Mouse (Mus musculus) heart, embryonic 16.5 days (tissue): ENCODE data around the gene Hsd17b1. TPM values are rescaled to one million over a fixed set of nuclear protein-coding genes. Genes with fewer than 3 reads are reported as not detected.

ENCODE experiments used
- ATAC-seq: fragments of 200-750 bp; cut with Nextera tagmentation; replicated peaks from 2 replicates; pipeline ENCODE4 v1.8.0; 2017; ENCODE audit warnings: moderate number of reproducible peaks; ENCODE audit not compliant: insufficient read depth, low FRiP score; ENCODE audit errors: extremely low read depth
- H3K27ac ChIP-seq: fragments of 300-500 bp; sonication (generic); 2 replicates; pipeline ENCODE4 v1.5.1; 2014; ENCODE audit warnings: mild to moderate bottlenecking, low read length, control low read depth, moderate library complexity
- H3K27me3 ChIP-seq: fragments of 300-500 bp; sonication (generic); 2 replicates; pipeline ENCODE4 v1.6.1; 2014; ENCODE audit warnings: low read length, mixed read lengths; ENCODE audit not compliant: control insufficient read depth, insufficient read depth
- H3K36me3 ChIP-seq: fragments of 300-500 bp; sonication (generic); 2 replicates; pipeline ENCODE4 v1.6.1; 2014; ENCODE audit not compliant: control insufficient read depth, insufficient read depth
- H3K4me1 ChIP-seq: fragments of 300-500 bp; sonication (generic); 2 replicates; pipeline ENCODE4 v1.6.1; 2014; ENCODE audit warnings: low read length, mixed read lengths; ENCODE audit not compliant: control insufficient read depth, insufficient read depth
- H3K4me2 ChIP-seq: fragments of 300-500 bp; sonication (generic); 2 replicates; pipeline ENCODE4 v1.6.1; 2014; ENCODE audit warnings: low read depth, mild to moderate bottlenecking, control low read depth, low read length
- H3K4me3 ChIP-seq: fragments of 300-500 bp; sonication (generic); 2 replicates; pipeline ENCODE4 v1.5.1; 2014; ENCODE audit warnings: mild to moderate bottlenecking, control low read depth, low read length
- H3K9ac ChIP-seq: fragments of 300-500 bp; sonication (generic); 2 replicates; pipeline ENCODE4 v1.6.1; 2014; ENCODE audit warnings: low read length, control low read depth
- H3K9me3 ChIP-seq: fragments of 300-500 bp; sonication (generic); replicated peaks from 2 replicates; pipeline ENCODE4 v1.6.1; 2016; ENCODE audit warnings: low read length; ENCODE audit not compliant: control insufficient read depth
- WGBS: fragments of 180-500 bp; shearing (Covaris S2); extraction: QIAGEN DNeasy Blood & Tissue Kit; methylation state at CpG from one replicate; pipeline ENCODE4 v1.1.7; 2014; 5-methylcytosine and 5-hydroxymethylcytosine counted together
- polyA plus RNA-seq: library from polyadenylated mRNA; unstranded; fragments of >200 nt; fragmentation: Nextera tagmentation; extraction: Ambion mirVana; gene quantifications from 2 replicates; pipeline ENCODE4 v1.2.1, GENCODE M21; 2015

The Hsd17b1 gene
- polyA plus RNA-seq, 1 experiment from 2014 or later = 0.28 TPM

DNA sequence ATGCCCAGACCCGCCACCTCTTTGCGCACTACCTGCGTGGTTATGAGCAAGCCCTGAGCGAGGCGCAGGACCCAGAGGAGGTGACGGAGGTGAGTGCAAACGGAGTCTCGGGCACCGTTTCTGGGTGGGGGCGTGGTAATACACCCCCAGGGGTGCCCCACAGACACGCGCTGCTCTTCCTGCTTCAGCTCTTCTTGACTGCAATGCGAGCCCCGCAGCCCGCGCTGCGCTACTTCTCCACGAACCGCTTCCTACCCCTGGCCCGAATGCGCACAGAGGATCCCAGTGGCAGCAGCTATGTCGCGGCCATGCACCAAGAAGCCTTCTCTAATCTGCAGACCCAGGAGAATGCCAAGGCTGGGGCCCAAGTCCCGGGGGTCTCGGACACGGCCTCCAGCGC is 1.5 kb downstream of the Hsd17b1 start:
- H3K27me3 ChIP-seq = peaks cover 37% of the 10 kb centered on the region
- H3K27ac ChIP-seq = no peak overlapping the region
- H3K4me1 ChIP-seq = peaks cover 15% of the 10 kb centered on the region
- peak overlapping the region; percentile 23 for H3K4me3 ChIP-seq
- ATAC-seq = no peak
- no peaks in the 10 kb centered on the region for H3K9me3 ChIP-seq
- WGBS = 6% methylated on average over 27 of the region's 27 CpGs
- H3K9ac ChIP-seq = no peak overlapping the region
- peak overlapping the region; percentile 48 for H3K4me2 ChIP-seq
- H3K36me3 ChIP-seq = peaks cover 3% of the 10 kb centered on the region; the same call in 1 of the 2 replicates

DNA sequence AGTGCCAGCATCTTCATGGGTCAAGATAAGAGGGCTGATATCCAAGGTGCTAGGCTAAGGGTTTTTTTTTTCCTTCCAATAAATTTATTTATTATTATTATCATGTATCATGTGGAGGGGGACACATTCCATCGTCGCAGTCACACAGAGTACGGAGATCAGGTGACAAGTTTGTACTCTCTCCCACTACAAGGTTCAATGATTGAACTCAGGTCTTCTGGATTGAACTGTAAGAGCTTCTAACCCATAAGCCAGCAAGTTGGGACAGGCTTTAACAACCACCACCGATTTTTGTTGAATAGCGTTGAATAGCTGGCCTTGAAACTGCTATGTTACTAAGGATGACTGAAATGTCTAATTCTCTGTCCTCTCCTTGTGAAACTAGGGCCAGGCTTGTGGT is 2.2 kb downstream of the Hsd17b1 start:
- Histone ChIP-seq H3K9ac (no peak overlapping the region), H3K9me3 (no peaks in the 10 kb centered on the region), H3K36me3 (peaks cover 5% of the 10 kb centered on the region; the same call in 1 of the 2 replicates), H3K27me3 (peaks cover 37% of the 10 kb centered on the region), H3K4me3 (no peak overlapping the region), H3K4me1 (peaks cover 15% of the 10 kb centered on the region), H3K4me2 (no peak overlapping the region), H3K27ac (no peak overlapping the region)
- 70% methylated on average over 5 of the region's 5 CpGs for WGBS
- no peak for ATAC-seq

DNA sequence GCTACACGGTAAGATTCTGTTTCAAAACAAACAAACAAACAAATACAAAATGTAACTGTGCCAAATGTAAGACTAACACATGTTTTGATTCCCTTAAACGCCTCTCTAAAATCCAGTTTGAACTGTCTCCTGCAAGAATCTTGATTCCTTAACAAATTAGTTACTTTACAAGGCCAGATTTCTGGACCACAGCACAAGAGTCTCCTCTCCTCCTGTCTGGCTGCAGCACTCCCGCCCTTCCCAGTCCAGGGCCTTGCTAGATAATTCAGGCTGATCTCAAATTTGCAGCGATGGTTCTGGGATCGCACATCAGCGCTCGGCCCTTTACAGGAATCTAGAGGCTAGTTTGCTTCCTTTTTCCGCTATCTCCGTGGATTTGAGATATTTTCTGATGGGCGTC is 3.4 kb downstream of the Hsd17b1 start:
- peak overlapping the region; percentile 75 for H3K9ac ChIP-seq
- peak overlapping the region; percentile 83 for H3K4me3 ChIP-seq
- WGBS = 9% methylated on average over 10 of the region's 10 CpGs
- ATAC-seq = no peak
- peak overlapping the region; percentile 97 for H3K4me2 ChIP-seq
- no peaks in the 10 kb centered on the region for H3K9me3 ChIP-seq
- peak overlapping the region; percentile 92 for H3K27ac ChIP-seq
- H3K36me3 ChIP-seq = peaks cover 5% of the 10 kb centered on the region; the same call in 1 of the 2 replicates
- peaks cover 23% of the 10 kb centered on the region for H3K4me1 ChIP-seq
- H3K27me3 ChIP-seq = peaks cover 37% of the 10 kb centered on the region

DNA sequence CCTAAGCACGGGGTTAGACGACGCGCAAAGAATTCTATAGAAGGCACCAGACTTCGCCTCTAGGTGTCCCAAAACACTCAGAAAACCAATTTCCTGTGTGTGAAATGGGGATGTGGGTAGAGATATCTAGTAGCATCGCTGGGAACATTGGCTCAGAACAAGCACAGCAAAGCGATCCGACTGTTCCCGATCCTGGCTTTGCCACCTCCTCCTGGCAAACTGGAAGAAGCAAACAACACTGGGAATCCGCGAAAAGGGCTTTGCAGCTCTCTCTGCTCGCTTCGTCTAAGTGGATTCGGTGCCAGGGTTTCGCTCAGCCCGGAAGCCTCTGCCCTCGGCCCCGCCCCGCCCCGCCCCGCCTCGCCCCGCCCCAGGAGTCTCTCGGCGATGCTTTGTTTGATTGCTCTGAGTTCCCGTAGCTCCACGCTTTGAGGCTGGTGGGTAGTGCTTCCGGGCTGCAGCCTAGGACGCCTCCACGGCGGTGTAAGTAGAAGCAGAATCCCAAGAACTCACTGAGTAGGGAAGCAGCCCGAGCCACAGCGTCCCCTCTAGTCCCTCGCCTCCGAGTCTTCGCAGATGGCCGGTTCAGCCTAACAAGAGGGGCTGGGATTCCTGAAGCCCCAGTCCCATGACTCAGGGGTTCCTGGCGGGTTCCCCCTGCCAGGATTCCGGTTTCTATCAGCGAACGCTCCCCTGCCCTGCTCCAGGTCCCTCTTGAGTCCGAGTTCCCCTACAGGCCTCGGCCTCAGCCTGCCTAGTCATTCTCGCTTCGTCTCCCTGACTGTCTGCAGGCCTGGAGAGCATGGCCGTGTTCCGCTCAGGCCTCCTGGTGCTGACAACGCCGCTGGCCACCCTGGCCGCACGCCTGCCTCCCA is 4.2 kb downstream of the Hsd17b1 start, which contains the start of gene Coasy:
Gene Coasy (plus strand): TSS at position 358 of the 875 bp plus-strand sequence.
- Histone ChIP-seq H3K36me3 (peaks cover 2% of the 10 kb centered on the region; the same call in 1 of the 2 replicates), H3K4me1 (peaks cover 26% of the 10 kb centered on the region), H3K27me3 (peaks cover 32% of the 10 kb centered on the region), H3K4me2 (peak within 1 kb of the TSS; percentile 97), H3K4me3 (peak within 1 kb of the TSS; percentile 83), H3K9me3 (no peaks in the 10 kb centered on the region), H3K9ac (peak within 1 kb of the TSS; percentile 90), H3K27ac (peak within 1 kb of the TSS; percentile 92)
- peak; percentile 88 for ATAC-seq
- WGBS = under 1% methylated on average over 51 of the region's 51 CpGs

DNA sequence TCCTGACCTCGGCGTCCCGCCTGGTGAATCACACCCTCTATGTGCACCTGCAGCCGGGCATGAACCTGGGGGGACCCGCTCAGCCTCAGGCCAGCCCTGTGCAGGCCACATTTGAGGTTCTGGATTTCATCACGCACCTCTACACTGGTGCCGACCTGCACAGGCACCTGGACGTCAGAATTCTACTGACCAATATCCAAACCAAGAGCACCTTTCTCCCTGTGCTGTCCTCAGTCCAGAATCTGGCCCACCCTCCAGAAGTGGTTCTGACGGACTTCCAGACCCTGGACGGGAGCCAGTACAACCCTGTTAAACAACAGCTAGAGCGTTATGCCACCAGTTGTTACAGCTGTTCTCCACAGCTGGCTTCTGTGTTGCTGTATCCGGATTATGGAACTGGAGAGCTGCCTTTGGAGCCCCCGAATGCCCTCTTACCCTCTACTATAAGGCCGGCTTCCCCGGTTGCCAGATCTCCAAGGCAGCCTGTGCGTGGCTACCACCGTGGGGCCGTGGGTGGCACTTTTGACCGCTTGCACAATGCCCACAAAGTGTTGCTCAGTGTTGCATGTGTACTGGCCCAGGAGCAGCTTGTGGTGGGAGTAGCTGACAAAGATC is 5.0 kb downstream of the Hsd17b1 start:
- Histone ChIP-seq H3K36me3 (peaks cover 2% of the 10 kb centered on the region; the same call in 1 of the 2 replicates), H3K27ac (peak overlapping the region; percentile 92), H3K4me1 (peaks cover 32% of the 10 kb centered on the region), H3K9ac (peak overlapping the region; percentile 90), H3K4me3 (peak overlapping the region; percentile 83), H3K9me3 (no peaks in the 10 kb centered on the region), H3K4me2 (peak overlapping the region; percentile 97), H3K27me3 (peaks cover 26% of the 10 kb centered on the region)
- whole genome bisulfite sequencing = 30% methylated on average over 19 of the region's 19 CpGs
- ATAC-seq = no peak

DNA sequence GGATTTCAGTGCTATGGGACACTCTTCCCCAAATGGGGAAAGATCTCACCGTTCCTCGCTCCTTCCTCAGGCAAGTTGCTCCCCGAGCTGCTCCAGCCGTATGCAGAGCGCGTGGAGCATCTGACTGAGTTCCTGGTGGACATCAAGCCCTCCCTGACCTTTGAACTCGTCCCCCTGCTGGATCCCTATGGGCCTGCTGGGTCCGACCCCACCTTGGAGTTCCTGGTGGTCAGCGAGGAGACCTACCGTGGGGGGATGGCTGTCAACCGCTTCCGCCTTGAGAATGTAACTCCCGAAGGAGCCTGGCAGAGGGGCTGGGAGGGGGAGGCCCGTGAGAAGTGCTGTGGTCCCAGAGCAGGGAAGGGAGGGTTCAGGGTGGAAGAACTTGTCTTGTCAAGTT is 6.0 kb downstream of the Hsd17b1 start:
- no peak overlapping the region for H3K4me3 ChIP-seq
- no peaks in the 10 kb centered on the region for H3K9me3 ChIP-seq
- H3K27me3 ChIP-seq = peaks cover 15% of the 10 kb centered on the region
- H3K9ac ChIP-seq = no peak overlapping the region
- ATAC-seq = no peak
- peaks cover 33% of the 10 kb centered on the region for H3K4me1 ChIP-seq
- no peak overlapping the region for H3K4me2 ChIP-seq
- WGBS = 84% methylated on average over 14 of the region's 14 CpGs
- H3K36me3 ChIP-seq = peaks cover 5% of the 10 kb centered on the region
- H3K27ac ChIP-seq = no peak overlapping the region

DNA sequence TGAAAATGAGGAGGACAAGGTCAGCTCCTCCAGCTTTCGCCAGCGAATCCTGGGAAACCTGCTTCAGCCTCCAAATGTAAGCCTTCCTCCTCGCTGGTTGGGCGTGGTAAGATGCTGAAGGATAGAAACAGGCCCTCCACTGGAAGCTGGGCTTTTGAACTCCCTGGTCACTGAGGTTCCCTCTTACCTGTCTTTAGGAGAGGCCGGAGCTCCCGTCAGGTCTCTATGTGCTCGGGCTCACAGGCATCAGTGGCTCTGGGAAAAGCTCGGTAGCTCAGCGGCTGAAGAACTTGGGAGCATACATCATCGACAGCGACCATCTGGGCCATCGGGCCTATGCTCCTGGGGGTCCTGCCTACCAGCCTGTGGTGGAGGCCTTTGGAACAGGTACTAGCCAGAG is 6.6 kb downstream of the Hsd17b1 start:
- Histone ChIP-seq H3K4me1 (peaks cover 31% of the 10 kb centered on the region), H3K4me2 (no peak overlapping the region), H3K4me3 (no peak overlapping the region), H3K27ac (no peak overlapping the region), H3K9ac (no peak overlapping the region), H3K36me3 (peaks cover 11% of the 10 kb centered on the region), H3K27me3 (peaks cover 9% of the 10 kb centered on the region), H3K9me3 (no peaks in the 10 kb centered on the region)
- 90% methylated on average over 12 of the region's 12 CpGs for WGBS
- no peak for ATAC-seq

DNA sequence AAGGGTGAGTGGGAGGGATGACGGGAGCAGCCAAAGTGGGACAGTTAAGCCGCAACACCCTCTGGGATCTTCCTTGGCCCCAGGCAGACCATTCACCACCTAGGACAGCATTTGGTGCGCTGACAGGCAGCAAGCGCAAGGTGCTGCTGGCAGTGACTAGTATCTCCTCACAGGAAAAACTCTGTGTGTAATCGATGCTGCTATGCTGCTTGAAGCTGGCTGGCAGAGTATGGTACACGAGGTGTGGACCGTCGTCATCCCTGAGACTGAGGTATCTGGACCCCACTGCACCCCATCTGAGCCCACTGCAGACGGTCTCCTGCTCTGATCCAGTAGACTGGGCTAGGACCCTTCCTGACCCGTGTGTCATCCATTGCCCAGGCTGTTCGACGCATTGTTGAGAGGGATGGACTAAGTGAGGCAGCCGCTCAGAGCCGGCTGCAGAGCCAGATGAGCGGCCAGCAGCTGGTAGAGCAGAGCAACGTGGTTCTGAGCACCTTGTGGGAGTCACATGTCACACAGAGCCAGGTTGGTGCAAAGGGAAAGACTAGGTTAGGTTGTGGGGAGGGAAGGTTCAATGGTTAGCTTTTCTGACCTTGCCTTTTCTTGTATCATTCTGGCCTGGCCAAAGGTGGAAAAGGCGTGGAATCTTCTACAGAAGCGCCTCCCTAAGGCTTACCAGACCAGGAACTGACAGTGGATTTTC is 7.6 kb downstream of the Hsd17b1 start:
- Histone ChIP-seq H3K4me3 (no peak overlapping the region), H3K36me3 (peaks cover 20% of the 10 kb centered on the region), H3K27me3 (no peaks in the 10 kb centered on the region), H3K4me2 (no peak overlapping the region), H3K4me1 (peaks cover 29% of the 10 kb centered on the region), H3K9ac (peak overlapping the region; percentile 83; the same call in 1 of the 2 replicates), H3K27ac (no peak overlapping the region), H3K9me3 (no peaks in the 10 kb centered on the region)
- ATAC-seq = no peak
- 89% methylated on average over 18 of the region's 18 CpGs for WGBS
